Mouse (Mus musculus): ENCODE measurements around the gene Morc2a.

GRCm38 (mm10) chr11:3686885-3687284, 37.9 kb downstream of the Morc2a start:
- no peak for TF ChIP-seq CTCF (IDR thresholded peaks at IDR 0.05; ENCODE audit: low read depth, low read length)
- TF ChIP-seq EP300 (IDR thresholded peaks at IDR 0.05; ENCODE audit: insufficient read depth, low read depth, low read length), result no peak

Data from ES-Bruce4 (cell line).